Comparison of ENCODE assay signal across 8 mouse cellular contexts in genomic region chr9:95954585-95955461, GRCm38 (mm10). TPM values are rescaled to one million over a fixed set of nuclear protein-coding genes. Genes with fewer than 3 reads are reported as not detected.
DNase-seq lines count a peak whose midpoint lies in the region; ATAC-seq and TF ChIP-seq lines count a peak whose summit lies in the region.

Xrn1 (plus strand) TSS chr9:95954760.

- H3K4me2 ChIP-seq in heart, embryonic 11.5 days, result peak within 1 kb of the TSS; percentile 78
- peak within 1 kb of the TSS; percentile 78 for H3K4me2 ChIP-seq in kidney, embryonic 16.5 days (replicated peaks; ENCODE audit: low read depth, low read length)
- peak within 1 kb of the TSS; percentile 83 for H3K4me2 ChIP-seq in myocyte (ENCODE audit: low read depth)

- H3K36me3 ChIP-seq in heart, embryonic 11.5 days (ENCODE audit: control insufficient read depth, insufficient read depth, low read length), result peaks cover 2% of the 10 kb centered on the region
- H3K36me3 ChIP-seq in kidney, embryonic 16.5 days (ENCODE audit: insufficient read depth, low read length), result no peaks in the 10 kb centered on the region
- no peaks in the 10 kb centered on the region; the same call in 1 of the 2 replicates for H3K36me3 ChIP-seq in liver, adult 2 months (ENCODE audit: control insufficient read depth, insufficient read depth, low read length)
- peaks cover 8% of the 10 kb centered on the region for H3K36me3 ChIP-seq in myocyte (ENCODE audit: control insufficient read depth, insufficient read depth)
- H3K36me3 ChIP-seq in splenic B cell, adult 2 months (ENCODE audit: control insufficient read depth, insufficient read depth, low read length, poor library complexity, severe bottlenecking), result no peaks in the 10 kb centered on the region

- under 1% methylated on average over 57 of the region's 57 CpGs for WGBS in heart, embryonic 11.5 days (ENCODE audit: insufficient replicate concordance)
- WGBS in kidney, embryonic 16.5 days, result under 1% methylated on average over 56 of the region's 57 CpGs
- WGBS in liver, adult 2 months, result under 1% methylated on average over 57 of the region's 57 CpGs

- TF ChIP-seq CTCF in liver, adult 2 months (IDR thresholded peaks at IDR 0.05; ENCODE audit: low read depth, low read length), result no peak

- H3ac ChIP-seq in myocyte (ENCODE audit: control insufficient read depth, insufficient read length), result peak within 1 kb of the TSS; percentile 73

- peak; percentile 94 for ATAC-seq in erythroblast, adult 5-6 weeks (replicated peaks; ENCODE audit: low FRiP score, poor library complexity, severe bottlenecking)
- ATAC-seq in heart, embryonic 11.5 days (replicated peaks; ENCODE audit: insufficient number of reproducible peaks, low FRiP score, low TSS enrichment), result peak; percentile 96
- peak; percentile 99 for ATAC-seq in kidney, embryonic 16.5 days (ENCODE audit: low FRiP score, low TSS enrichment)

- H3K4me1 ChIP-seq in heart, embryonic 11.5 days (ENCODE audit: control insufficient read depth, insufficient read depth, low read length), result no peaks in the 10 kb centered on the region
- 0 out of 2 replicates have a peak, but pooled peaks cover 8% of the 10 kb centered on the region for H3K4me1 ChIP-seq in kidney, embryonic 16.5 days (ENCODE audit: insufficient read depth, low read length)
- peaks cover 3% of the 10 kb centered on the region for H3K4me1 ChIP-seq in liver, adult 2 months (ENCODE audit: control insufficient read depth, insufficient read depth, low read length)

- no peaks in the 10 kb centered on the region for H3K9me3 ChIP-seq in heart, embryonic 11.5 days (replicated peaks; ENCODE audit: control insufficient read depth, low read length)
- H3K9me3 ChIP-seq in kidney, embryonic 16.5 days (ENCODE audit: low read length), result no peaks in the 10 kb centered on the region

- peak within 1 kb of the TSS; percentile 99 for H3K4me3 ChIP-seq in heart, embryonic 11.5 days (ENCODE audit: low read depth, low read length)
- peak within 1 kb of the TSS; percentile 91 for H3K4me3 ChIP-seq in kidney, embryonic 16.5 days (ENCODE audit: low read length)
- peak within 1 kb of the TSS; percentile 97 for H3K4me3 ChIP-seq in liver, adult 2 months (ENCODE audit: insufficient read depth, low read depth, low read length)
- H3K4me3 ChIP-seq in myocyte, result peak within 1 kb of the TSS; percentile 99

- peak within 1 kb of the TSS; percentile 94 for H3K27ac ChIP-seq in heart, embryonic 11.5 days (ENCODE audit: low read depth, low read length)
- H3K27ac ChIP-seq in kidney, embryonic 16.5 days (ENCODE audit: low read length), result peak within 1 kb of the TSS; percentile 92
- peak within 1 kb of the TSS; percentile 82 for H3K27ac ChIP-seq in liver, adult 2 months (replicated peaks; ENCODE audit: insufficient read depth, low read depth, low read length)

- peak within 1 kb of the TSS; percentile 99 for H3K9ac ChIP-seq in heart, embryonic 11.5 days (ENCODE audit: low read depth, low read length)
- peak within 1 kb of the TSS; percentile 95 for H3K9ac ChIP-seq in kidney, embryonic 16.5 days (replicated peaks; ENCODE audit: low read length)
- peak within 1 kb of the TSS; percentile 96 for H3K9ac ChIP-seq in liver, adult 2 months (ENCODE audit: low read depth, low read length)

- TF ChIP-seq POLR2A in liver, adult 2 months (IDR thresholded peaks at IDR 0.05; ENCODE audit: extremely low read depth, insufficient read depth, low read length), result peak; percentile 55; the same call in 1 of the 2 replicates
- peak; percentile 70 for TF ChIP-seq POLR2A in myocyte (IDR thresholded peaks at IDR 0.05; ENCODE audit: insufficient read length, low read depth)

- H3K27me3 ChIP-seq in heart, embryonic 11.5 days (ENCODE audit: control insufficient read depth, insufficient read depth, low read length), result no peaks in the 10 kb centered on the region
- H3K27me3 ChIP-seq in kidney, embryonic 16.5 days (ENCODE audit: insufficient read depth, low read length), result no peaks in the 10 kb centered on the region
- no peaks in the 10 kb centered on the region for H3K27me3 ChIP-seq in liver, adult 2 months (ENCODE audit: control insufficient read depth, insufficient read depth, low read length)
- H3K27me3 ChIP-seq in myocyte (ENCODE audit: control insufficient read depth, insufficient read depth, insufficient read length), result no peaks in the 10 kb centered on the region
- H3K27me3 ChIP-seq in splenic B cell, adult 2 months (ENCODE audit: control insufficient read depth, insufficient read depth, low read length, poor library complexity, severe bottlenecking), result no peaks in the 10 kb centered on the region

- peaks cover 18% of the 10 kb centered on the region for H3K79me2 ChIP-seq in liver, adult 2 months (ENCODE audit: control insufficient read depth, insufficient read depth, low read length)
- peaks cover 34% of the 10 kb centered on the region for H3K79me2 ChIP-seq in myocyte (ENCODE audit: control insufficient read depth, insufficient read depth)

- peak; percentile 94 to 96 for DNase-seq in B cell, adult 2 months
- DNase-seq in brain, adult 2 months (ENCODE audit: low read depth, low spot score), result peak; percentile 97
- DNase-seq in liver, adult 2 months (ENCODE audit: extremely low read depth, low read depth, low spot score), result peak; percentile 84
- peak; percentile 97 for DNase-seq in splenic B cell, adult 2 months (ENCODE audit: low read depth, low spot score)

TF ChIP-seq in myocyte, 11 proteins besides CTCF, POLR2A, EP300 and RAD21:
- TF ChIP-seq MAX (IDR thresholded peaks at IDR 0.05; ENCODE audit: low read depth) (no peak), REST (IDR thresholded peaks at IDR 0.05; ENCODE audit: insufficient read depth, insufficient read length) (peak; percentile 18), MYOG (IDR thresholded peaks at IDR 0.05; ENCODE audit: control insufficient read depth in 1 of 3, insufficient read depth in 1 of 3, insufficient read length in 2 of 3, low read depth in 2 of 3) (peak in 1 of 3 experiments; percentile 37), E2F4 (IDR thresholded peaks at IDR 0.05; ENCODE audit: insufficient read depth) (peak; percentile 41), POLR2AphosphoS2 (IDR thresholded peaks at IDR 0.05; ENCODE audit: insufficient read length, low read depth) (peak; percentile 81)

RNA-seq across cellular contexts. Expression of gene Xrn1, which starts in this region (rescaled TPM):
- total RNA-seq in erythroblast, adult 5-6 weeks (2015; ENCODE audit: low replicate concordance), result 32.2 and 54.2 TPM in 2 replicates
- 42.4 and 46.8 TPM in 2 replicates for total RNA-seq in erythroblast, adult 5-6 weeks (2017; ENCODE audit: low replicate concordance)
- 9.9 and 18.5 TPM in 2 replicates for polyA plus RNA-seq in heart, embryonic 11.5 days (2014; fragmentation: Nextera tagmentation; extraction: Ambion mirVana)
- 12.1 and 14.3 TPM in 2 replicates for polyA plus RNA-seq in kidney, embryonic 16.5 days (2015; fragmentation: Nextera tagmentation; extraction: Ambion mirVana)
- 12.6 and 13.8 TPM in 2 replicates for total RNA-seq in liver, adult 2 months (2014; rRNA removed)
- polyA plus RNA-seq in liver, adult 2 months (2012; rRNA removed), result 1.2 and 1.6 TPM in 2 replicates
- polyA plus RNA-seq in myocyte (2012; fragmentation: generic; extraction: Trizol), result 2.9 TPM

Comparison
In these comparisons a context has a peak if more than half of its experiments do, and no peak if none do; other contexts are left out.
1. Peak in every context shown above with its lines: DNase-seq, ATAC-seq, H3K4me3 ChIP-seq and H3K27ac ChIP-seq.